Mouse (Mus musculus): Measurements from ENCODE around the gene Ang. TPM values are rescaled to one million over a fixed set of nuclear protein-coding genes. Genes with fewer than 3 reads are reported as not detected.
A peak's percentile ranks its signal among the peaks of the same experiment; 100 is the strongest.

The Ang gene
- polyA plus RNA-seq, 1 experiment from 2014 or later = 4.5 TPM

- Histone ChIP-seq H3K36me3 (no peaks in the 10 kb centered on the region), H3K9me3 (no peaks in the 10 kb centered on the region), H3K27me3 (ENCODE audit: insufficient read depth, poor library complexity, severe bottlenecking) (no peaks in the 10 kb centered on the region), H3K4me1 (replicated peaks) (peaks cover 16% of the 10 kb centered on the region), H3K27ac (no peak overlapping the region), H3K4me3 (no peak overlapping the region)
- no peak for DNase-seq (ENCODE audit: low spot score)
- 86% methylated on average over 4 of the region's 4 CpGs for WGBS
These were observed 52.3 kb downstream of the Ang start for GRCm38 (mm10) chr14:51143287-51143686.

GRCm38 (mm10) chr14:51143937-51144336 lies 53.0 kb downstream of the Ang start:
- Histone ChIP-seq H3K4me3 (no peak overlapping the region), H3K27me3 (ENCODE audit: insufficient read depth, poor library complexity, severe bottlenecking) (no peaks in the 10 kb centered on the region), H3K9me3 (no peaks in the 10 kb centered on the region), H3K27ac (no peak overlapping the region), H3K36me3 (no peaks in the 10 kb centered on the region), H3K4me1 (replicated peaks) (peaks cover 16% of the 10 kb centered on the region)
- no peak for DNase-seq (ENCODE audit: low spot score)
- whole genome bisulfite sequencing = 86% methylated on average over 2 of the region's 2 CpGs

- Histone ChIP-seq H3K27ac (no peak overlapping the region), H3K27me3 (ENCODE audit: insufficient read depth, poor library complexity, severe bottlenecking) (no peaks in the 10 kb centered on the region), H3K4me3 (no peak overlapping the region), H3K9me3 (no peaks in the 10 kb centered on the region), H3K36me3 (no peaks in the 10 kb centered on the region), H3K4me1 (replicated peaks) (peaks cover 16% of the 10 kb centered on the region)
- WGBS = 92% methylated on average over 4 of the region's 4 CpGs
- DNase-seq (ENCODE audit: low spot score) = no peak
These were observed 53.5 kb downstream of the Ang start for GRCm38 (mm10) chr14:51144451-51144850.

GRCm38 (mm10) chr14:51145521-51145920 lies 54.6 kb downstream of the Ang start:
- DNase-seq (ENCODE audit: low spot score) = no peak
- WGBS = 85% methylated on average over 6 of the region's 6 CpGs
- no peaks in the 10 kb centered on the region for H3K27me3 ChIP-seq (ENCODE audit: insufficient read depth, poor library complexity, severe bottlenecking)
- peaks cover 16% of the 10 kb centered on the region for H3K4me1 ChIP-seq (replicated peaks)
- H3K27ac ChIP-seq = no peak overlapping the region
- no peak overlapping the region for H3K4me3 ChIP-seq
- H3K36me3 ChIP-seq = no peaks in the 10 kb centered on the region
- no peaks in the 10 kb centered on the region for H3K9me3 ChIP-seq

GRCm38 (mm10) chr14:51146685-51147084 lies 55.7 kb downstream of the Ang start, which contains the start of gene Rnase1:
TSS of gene Rnase1 (minus strand) at chr14:51146785.
- WGBS = 55% methylated on average over 2 of the region's 2 CpGs
- no peak for DNase-seq (ENCODE audit: low spot score)
- no peaks in the 10 kb centered on the region for H3K36me3 ChIP-seq

GRCm38 (mm10) chr14:51148006-51148405 lies 57.1 kb downstream of the Ang start:
- Histone ChIP-seq H3K27me3 (ENCODE audit: insufficient read depth, poor library complexity, severe bottlenecking) (no peaks in the 10 kb centered on the region), H3K36me3 (no peaks in the 10 kb centered on the region), H3K4me1 (replicated peaks) (peaks cover 16% of the 10 kb centered on the region), H3K4me3 (no peak overlapping the region), H3K27ac (0 out of 2 replicates have a peak overlapping the region, but pooled peaks have one; percentile 1), H3K9me3 (no peaks in the 10 kb centered on the region)
- WGBS = 60% methylated on average over 3 of the region's 3 CpGs
- no peak for DNase-seq (ENCODE audit: low spot score)

More at GRCm38 (mm10) chr14:51146685-51147084, 55.7 kb downstream of the Ang start, which contains the start of gene Rnase1:
- no peak within 1 kb of the TSS for H3K4me3 ChIP-seq
- peaks cover 16% of the 10 kb centered on the region for H3K4me1 ChIP-seq (replicated peaks)
- H3K27me3 ChIP-seq (ENCODE audit: insufficient read depth, poor library complexity, severe bottlenecking) = no peaks in the 10 kb centered on the region
- peak within 1 kb of the TSS; percentile 50; the same call in 1 of the 2 replicates for H3K27ac ChIP-seq
- H3K9me3 ChIP-seq = no peaks in the 10 kb centered on the region

GRCm38 (mm10) chr14:51149164-51149563 lies 58.2 kb downstream of the Ang start:
- WGBS = 73% methylated on average over 5 of the region's 5 CpGs
- no peaks in the 10 kb centered on the region for H3K9me3 ChIP-seq
- no peak overlapping the region for H3K4me3 ChIP-seq
- H3K36me3 ChIP-seq = no peaks in the 10 kb centered on the region
- H3K27me3 ChIP-seq (ENCODE audit: insufficient read depth, poor library complexity, severe bottlenecking) = no peaks in the 10 kb centered on the region
- H3K4me1 ChIP-seq (replicated peaks) = peaks cover 16% of the 10 kb centered on the region
- DNase-seq (ENCODE audit: low spot score) = no peak
- no peak overlapping the region for H3K27ac ChIP-seq

GRCm38 (mm10) chr14:51150206-51150831 lies 59.4 kb downstream of the Ang start:
- no peaks in the 10 kb centered on the region for H3K9me3 ChIP-seq
- 92% methylated on average over 3 of the region's 3 CpGs for WGBS
- H3K4me1 ChIP-seq (replicated peaks) = peaks cover 16% of the 10 kb centered on the region
- H3K27me3 ChIP-seq (ENCODE audit: insufficient read depth, poor library complexity, severe bottlenecking) = no peaks in the 10 kb centered on the region
- no peak overlapping the region for H3K4me3 ChIP-seq
- H3K27ac ChIP-seq = no peak overlapping the region
- H3K36me3 ChIP-seq = no peaks in the 10 kb centered on the region
- DNase-seq (ENCODE audit: low spot score) = no peak

Other genes starting within 250 kb of the Ang start
- 6.0 and 6.2 TPM in 2 replicates for gene Tep1, start 220.6 kb upstream of the Ang start, polyA plus RNA-seq (2016; fragmentation: Nextera tagmentation; extraction: Ambion mirVana)
- gene Klhl33, start 193.6 kb upstream of the Ang start, polyA plus RNA-seq (2016; fragmentation: Nextera tagmentation; extraction: Ambion mirVana) = 0.09 and 0.20 TPM in 2 replicates
- gene Osgep, start 166.3 kb upstream of the Ang start, polyA plus RNA-seq (2016; fragmentation: Nextera tagmentation; extraction: Ambion mirVana) = 164 and 174 TPM in 2 replicates
- 384 and 423 TPM in 2 replicates for gene Apex1, start 166.2 kb upstream of the Ang start, polyA plus RNA-seq (2016; fragmentation: Nextera tagmentation; extraction: Ambion mirVana)
- 59.0 and 63.9 TPM in 2 replicates for gene Pip4p1, start 160.3 kb upstream of the Ang start, polyA plus RNA-seq (2016; fragmentation: Nextera tagmentation; extraction: Ambion mirVana)
- 72.3 and 83.2 TPM in 2 replicates for gene Pnp, start 160.1 kb upstream of the Ang start, polyA plus RNA-seq (2016; fragmentation: Nextera tagmentation; extraction: Ambion mirVana)
- not detected in 2 replicates for gene Gm49342, start 146.6 kb upstream of the Ang start, polyA plus RNA-seq (2016; fragmentation: Nextera tagmentation; extraction: Ambion mirVana)
- 0.54 and 0.86 TPM in 2 replicates for gene Pnp2, start 135.2 kb upstream of the Ang start, polyA plus RNA-seq (2016; fragmentation: Nextera tagmentation; extraction: Ambion mirVana)
- 0.10 TPM in 1 of 2 replicates, not detected in the other for gene Rnase10, start 83.4 kb upstream of the Ang start, polyA plus RNA-seq (2016; fragmentation: Nextera tagmentation; extraction: Ambion mirVana)
- gene Rnase9, start 49.3 kb upstream of the Ang start, polyA plus RNA-seq (2016; fragmentation: Nextera tagmentation; extraction: Ambion mirVana) = not detected in 2 replicates
- gene Rnase11, start 41.0 kb upstream of the Ang start, polyA plus RNA-seq (2016; fragmentation: Nextera tagmentation; extraction: Ambion mirVana) = not detected in 2 replicates
- gene Rnase12, start 33.5 kb upstream of the Ang start, polyA plus RNA-seq (2016; fragmentation: Nextera tagmentation; extraction: Ambion mirVana) = not detected in 2 replicates
- 0.03 TPM in 1 of 2 replicates, not detected in the other for gene Olfr750, start 16.7 kb upstream of the Ang start, polyA plus RNA-seq (2016; fragmentation: Nextera tagmentation; extraction: Ambion mirVana)
- 11.5 and 17.5 TPM in 2 replicates for gene Rnase4, start 73 bp upstream of the Ang start, polyA plus RNA-seq (2016; fragmentation: Nextera tagmentation; extraction: Ambion mirVana)
- 0.37 TPM in 1 of 2 replicates, not detected in the other for gene Eddm3b, start 23.3 kb downstream of the Ang start, polyA plus RNA-seq (2016; fragmentation: Nextera tagmentation; extraction: Ambion mirVana)
- gene Rnase6, start 32.8 kb downstream of the Ang start, polyA plus RNA-seq (2016; fragmentation: Nextera tagmentation; extraction: Ambion mirVana) = 0.29 TPM in 1 of 2 replicates, not detected in the other
- gene Rnase1, start 55.6 kb downstream of the Ang start, polyA plus RNA-seq (2016; fragmentation: Nextera tagmentation; extraction: Ambion mirVana) = 0.27 TPM in 1 of 2 replicates, not detected in the other
- not detected in 2 replicates for gene Rnase2b, start 71.1 kb downstream of the Ang start, polyA plus RNA-seq (2016; fragmentation: Nextera tagmentation; extraction: Ambion mirVana)
- gene Ang2, start 108.0 kb downstream of the Ang start, polyA plus RNA-seq (2016; fragmentation: Nextera tagmentation; extraction: Ambion mirVana) = not detected in 2 replicates
- gene Ear14, start 112.2 kb downstream of the Ang start, polyA plus RNA-seq (2016; fragmentation: Nextera tagmentation; extraction: Ambion mirVana) = not detected in 2 replicates
- gene Rnase2a, start 165.0 kb downstream of the Ang start, polyA plus RNA-seq (2016; fragmentation: Nextera tagmentation; extraction: Ambion mirVana) = not detected in 2 replicates

Data from hindbrain, embryonic 10.5 days (tissue).